Mouse (Mus musculus) adrenal gland, adult 2 months (tissue): ENCODE results near the gene Cnfn. TPM values are rescaled to one million over a fixed set of nuclear protein-coding genes. Genes with fewer than 3 reads are reported as not detected.
A peak's percentile ranks its signal among the peaks of the same experiment; 100 is the strongest.

Experiments
- DNase-seq: peaks from one replicate; pipeline ENCODE4 v3.0.0; 2021
- polyA plus RNA-seq: library from polyadenylated mRNA; depleted of rRNA; stranded (reverse); fragments of >200 nt; gene quantifications from 2 replicates; pipeline ENCODE4 v1.2.3, GENCODE M21; 2012
- total RNA-seq, 2 experiments: library from RNA; stranded (reverse); gene quantifications; 2 replicates each; pipeline ENCODE4 v1.2.3; 2021

Gene Cnfn
- total and polyA plus RNA-seq, 3 experiments = not detected

DNA sequence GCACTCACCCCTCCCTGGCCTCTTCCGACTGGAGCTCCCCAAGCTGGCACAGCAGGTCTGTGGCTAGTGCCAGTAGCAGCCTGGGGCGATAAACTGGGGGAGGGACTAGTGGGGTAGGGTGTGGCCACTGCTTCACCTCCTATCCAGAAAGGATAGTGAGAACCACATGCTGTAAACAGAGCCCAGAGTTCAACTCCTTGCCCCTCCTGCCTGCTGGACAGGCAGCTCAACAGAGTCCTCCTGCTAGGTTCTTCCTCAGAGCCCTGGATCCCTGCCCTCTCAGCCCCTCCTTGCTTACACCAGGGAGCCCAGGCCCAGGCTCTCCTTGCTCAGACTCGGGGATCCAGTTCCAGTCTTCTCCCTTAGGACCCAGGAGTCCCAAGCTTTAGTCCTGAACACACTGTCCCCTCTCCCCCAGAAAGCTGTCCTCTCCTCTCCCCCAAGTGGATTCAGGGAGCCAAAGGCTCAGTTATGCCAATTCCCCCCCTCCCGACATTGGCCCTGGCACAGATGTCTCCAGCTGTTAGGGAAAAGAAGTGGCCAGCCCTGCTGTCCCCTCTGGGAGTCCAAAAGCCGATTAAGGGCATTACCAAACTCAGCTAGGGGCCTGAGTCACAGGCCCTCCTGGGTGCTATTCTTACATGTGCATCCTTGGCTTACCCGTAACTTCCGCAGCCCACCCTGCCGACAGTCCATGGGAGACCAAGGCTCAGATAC is 20.7 kb upstream of the Cnfn start:
- DNase-seq = peak; percentile 90

DNA sequence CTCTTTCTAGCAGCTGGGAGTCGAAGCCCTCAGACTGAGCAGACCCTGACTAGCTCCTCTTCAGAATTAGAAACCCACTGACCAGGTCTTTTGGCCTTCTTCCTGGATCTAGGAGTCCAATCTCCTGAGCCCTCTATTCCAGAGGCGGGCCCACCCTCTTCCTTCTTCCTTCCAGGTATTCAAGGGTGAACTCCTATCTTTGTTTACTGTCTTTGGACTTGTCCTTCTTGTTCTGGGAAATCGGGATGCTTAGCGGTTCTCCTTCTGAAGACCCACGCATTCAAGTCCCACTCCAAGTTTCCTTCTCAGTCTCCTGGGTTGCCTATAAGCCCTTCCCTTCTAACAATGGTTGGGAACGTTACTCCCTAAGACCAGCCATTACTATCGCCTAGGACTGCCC is 19.4 kb upstream of the Cnfn start:
- no peak for DNase-seq

DNA sequence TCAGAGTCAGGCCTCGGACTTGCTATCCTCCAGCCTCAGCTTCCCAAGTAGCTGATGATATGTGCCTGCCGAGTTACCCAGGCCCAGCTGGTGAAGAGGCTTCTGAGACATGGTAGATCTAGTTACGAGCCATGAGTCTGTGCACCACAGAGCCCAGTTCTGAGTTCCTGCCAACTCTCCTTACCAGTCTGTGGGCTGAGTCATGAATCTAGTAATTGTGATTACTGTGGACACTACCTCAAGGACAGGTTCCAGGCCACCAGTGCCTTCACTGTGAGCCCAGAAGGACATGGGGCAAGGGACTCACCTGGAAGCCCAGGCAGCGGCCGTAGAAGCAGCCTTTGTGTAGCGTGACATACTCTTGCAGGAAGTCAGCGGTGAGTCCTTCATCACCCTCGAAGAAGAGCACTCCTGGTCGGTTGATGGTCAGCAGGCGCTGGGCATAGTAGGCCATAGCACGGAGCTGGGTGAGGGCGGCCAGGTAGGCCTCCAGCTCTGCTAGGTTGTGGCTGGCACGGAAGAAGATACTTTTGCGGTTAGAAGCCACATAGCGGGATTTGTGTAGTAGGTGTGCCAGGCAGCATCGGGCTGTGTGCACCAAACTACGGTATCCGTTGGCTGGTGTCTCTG is 18.4 kb upstream of the Cnfn start:
- peak; percentile 81 for DNase-seq

DNA sequence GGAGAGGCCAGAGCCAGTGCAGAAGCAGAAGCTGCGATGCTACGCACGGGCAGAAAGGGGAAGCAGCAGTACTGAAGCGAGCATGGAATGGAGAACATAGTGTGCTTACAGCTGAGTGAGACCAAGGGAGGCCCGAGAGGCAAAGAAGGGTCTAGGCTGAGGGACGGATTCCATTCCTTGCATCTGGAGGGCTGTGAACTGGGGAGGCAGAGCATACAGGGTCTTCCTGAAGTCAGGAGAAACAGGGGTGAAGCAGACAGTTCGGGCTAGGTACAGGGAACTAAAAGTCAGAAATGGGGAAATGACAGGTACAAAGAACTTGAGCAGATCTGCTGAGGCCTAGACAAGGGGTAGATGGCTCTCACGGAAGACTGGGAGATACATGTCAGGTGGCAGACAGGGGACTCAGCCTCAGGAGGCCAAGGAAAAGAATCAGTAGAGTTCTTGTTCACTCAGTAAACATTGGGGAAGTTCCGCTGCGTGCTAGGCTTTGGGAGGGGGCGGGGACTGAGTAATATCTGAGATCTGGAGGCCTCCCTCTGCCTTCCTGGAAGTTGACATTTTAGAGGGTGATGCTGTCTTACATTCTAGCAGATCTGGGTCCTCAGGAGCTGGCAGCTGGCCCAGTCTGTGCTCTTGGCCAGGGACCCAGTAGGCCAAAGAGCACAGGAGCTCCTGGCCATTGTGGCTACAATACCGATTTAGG is 16.5 kb upstream of the Cnfn start:
- peak; percentile 94 for DNase-seq

DNA sequence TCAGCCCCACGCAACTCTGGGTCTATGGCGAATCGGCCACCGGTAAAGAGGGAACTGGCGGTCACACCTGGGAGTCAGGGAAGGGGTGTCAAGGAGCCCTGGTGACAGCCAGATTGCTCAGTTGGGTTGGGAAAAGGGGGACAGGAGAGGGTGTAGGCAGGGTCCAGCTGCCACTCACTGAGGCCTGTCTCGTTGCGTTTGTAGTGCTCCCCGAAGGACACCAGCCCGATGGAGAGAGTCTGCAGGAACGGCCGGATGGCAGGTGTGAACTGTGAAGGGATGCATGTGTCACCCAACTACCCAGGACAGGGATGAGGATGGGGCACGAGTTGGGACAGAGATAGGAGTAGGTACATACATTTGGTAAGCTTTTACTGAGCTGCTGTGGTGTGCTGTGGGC is 15.7 kb upstream of the Cnfn start:
- DNase-seq = no peak

DNA sequence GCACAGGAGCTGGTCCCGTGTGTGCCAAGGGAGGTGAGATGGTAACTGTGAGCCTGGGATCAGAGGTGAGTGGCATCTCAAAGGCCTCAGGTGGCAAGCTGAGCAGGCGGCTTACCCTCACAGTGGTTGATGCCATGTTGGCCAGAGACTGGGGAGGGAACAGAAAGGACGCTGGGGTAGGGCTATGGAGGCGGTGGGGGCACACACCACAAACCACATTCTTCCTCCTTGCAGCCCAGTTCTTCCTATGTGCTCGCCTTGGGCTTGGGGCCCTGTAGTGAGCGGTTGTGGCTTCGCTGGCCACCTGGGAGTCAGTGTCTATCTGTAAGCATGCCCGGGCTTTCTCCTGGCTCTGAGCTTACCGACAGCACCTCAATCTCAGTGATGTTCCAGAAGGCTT is 15.3 kb upstream of the Cnfn start:
- DNase-seq = no peak

DNA sequence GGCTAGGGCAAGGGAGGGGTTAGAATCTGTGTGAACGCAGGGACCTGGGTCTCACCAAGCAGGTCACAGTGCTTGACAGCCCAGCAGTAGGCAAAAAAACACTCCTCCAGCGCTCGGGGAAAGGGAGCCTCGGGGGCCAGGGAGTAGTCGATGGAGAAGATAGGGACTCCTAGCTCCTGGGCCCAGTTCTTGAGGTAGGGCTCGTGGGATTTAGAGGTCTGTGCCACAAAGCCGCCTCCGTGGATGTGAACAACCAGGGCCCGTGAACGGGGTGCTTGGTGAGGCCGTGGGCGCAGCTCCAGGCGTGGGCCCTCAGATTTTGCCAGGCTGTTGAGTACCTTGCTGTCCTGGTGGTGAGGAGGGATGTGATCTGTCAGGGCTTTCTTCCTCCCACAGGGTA is 14.8 kb upstream of the Cnfn start:
- DNase-seq = no peak

DNA sequence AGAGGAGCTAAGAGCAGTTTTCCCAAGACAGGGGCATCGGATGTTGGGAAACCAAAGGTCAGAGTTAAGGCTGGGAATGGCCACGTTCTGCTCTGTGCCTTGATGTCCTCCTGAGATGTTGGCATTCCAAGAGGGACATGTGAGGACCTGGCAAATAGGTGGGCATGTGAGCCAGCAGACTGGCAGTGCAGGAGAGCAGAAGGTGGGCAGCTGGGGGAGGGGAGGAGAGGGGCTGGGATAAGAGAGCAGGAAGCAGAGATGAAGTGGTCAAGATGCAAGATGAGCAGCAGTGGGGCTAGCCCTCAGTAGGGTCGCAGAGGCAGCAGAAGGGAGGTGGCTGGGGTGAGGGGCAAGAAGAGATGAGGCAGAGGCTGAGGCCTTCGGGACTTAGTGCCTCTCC is 14.4 kb upstream of the Cnfn start:
- no peak for DNase-seq

DNA sequence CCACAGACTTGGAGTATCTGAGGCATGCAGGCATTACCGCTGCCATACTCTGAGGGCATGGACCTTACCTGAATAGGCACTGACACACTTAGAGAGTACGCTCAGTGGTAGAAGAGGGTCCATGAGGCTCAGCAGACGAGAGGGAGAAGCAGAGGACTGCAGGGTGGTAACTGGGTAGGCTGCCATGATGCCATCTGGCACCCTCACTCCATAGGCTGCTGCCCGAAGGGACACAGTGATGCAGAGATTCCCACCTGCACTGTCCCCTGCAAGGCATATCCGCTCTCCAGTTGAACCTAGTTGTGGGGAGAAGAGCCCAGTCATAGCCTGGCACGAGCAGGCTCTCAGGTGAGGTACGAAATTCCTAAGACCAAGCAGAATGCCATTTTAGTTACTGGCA is 13.9 kb upstream of the Cnfn start:
- DNase-seq = no peak

DNA sequence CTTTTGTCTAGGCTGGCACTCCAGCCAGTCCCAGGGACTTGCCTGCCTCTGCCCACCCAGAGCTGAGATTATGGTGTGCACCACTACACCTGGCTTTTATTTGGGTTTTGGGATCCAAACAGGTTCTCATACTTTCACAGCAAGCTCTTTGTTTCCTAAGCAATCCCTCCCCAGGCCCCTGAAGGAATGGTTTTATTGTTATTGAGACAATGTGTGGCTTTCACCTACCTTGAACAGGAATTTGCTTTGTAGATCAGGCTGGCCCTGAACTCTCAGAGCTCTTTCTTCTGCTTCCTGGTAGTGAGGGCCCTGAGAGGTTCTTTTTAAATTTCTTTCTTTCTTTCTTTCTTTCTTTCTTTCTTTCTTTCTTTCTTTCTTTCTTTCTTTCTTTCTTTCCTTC is 13.0 kb upstream of the Cnfn start:
- DNase-seq = no peak

DNA sequence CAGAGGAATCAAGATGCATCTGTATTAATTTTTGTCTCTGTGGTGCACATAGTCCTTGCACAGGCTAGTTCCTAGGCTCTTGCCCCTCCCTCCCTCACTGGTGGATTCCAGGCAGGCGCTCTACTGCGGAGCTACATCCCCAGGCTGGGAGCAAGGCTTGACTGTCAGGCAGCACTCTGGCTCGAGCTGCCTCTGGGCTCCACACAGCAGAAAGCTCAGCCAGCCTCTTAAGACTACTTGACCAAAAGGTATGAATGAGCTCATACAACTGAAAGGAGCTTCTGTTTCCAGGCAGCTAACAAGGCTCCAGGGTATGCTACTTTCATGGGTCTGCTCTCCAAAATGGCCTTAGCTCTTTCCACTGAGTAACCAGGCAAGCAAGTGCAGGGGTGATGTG is 11.8 kb upstream of the Cnfn start:
- no peak for DNase-seq

DNA sequence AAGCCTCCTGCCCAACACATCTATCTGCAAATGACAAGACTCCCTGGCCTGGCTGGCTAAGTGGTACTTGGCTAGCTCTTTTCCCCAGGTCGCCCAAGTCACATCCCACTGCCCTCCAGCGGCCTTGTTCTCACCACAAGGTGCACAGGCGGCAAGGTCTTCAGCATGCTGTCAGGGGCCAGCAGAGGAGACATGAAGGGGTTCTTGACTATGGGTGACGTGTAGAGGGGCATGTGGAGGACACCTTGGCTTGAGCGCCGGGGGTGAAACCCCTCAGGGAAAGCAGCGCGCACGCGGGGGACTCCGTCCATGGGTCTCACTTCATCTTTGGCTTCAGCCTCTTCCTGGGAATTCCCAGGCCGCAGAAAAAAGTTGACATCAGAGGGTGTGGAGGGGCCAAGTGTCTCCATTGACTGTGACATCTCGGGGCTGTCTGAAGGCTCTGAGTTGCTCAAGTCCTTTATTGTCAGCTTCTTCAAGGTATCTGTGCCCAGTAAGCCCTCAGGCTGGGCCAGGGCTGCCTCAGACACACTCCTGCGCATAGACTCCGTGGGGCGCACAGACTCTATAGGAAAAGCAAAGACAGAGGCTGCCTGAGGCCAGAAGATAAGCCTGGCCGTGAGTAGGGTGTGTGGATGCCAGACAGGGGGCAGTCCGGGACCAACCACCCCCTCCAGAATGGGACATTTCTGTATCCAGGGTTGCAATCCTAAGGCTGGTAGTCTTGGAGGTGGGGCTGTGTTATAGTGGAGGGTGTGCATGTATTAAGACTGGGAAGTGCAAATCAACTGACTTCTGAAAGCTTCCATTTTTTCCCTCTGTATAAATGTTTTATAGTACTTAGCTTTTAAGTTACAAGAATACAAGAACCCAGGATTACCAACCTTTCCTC is 11.1 kb upstream of the Cnfn start:
- peak; percentile 54 for DNase-seq

DNA sequence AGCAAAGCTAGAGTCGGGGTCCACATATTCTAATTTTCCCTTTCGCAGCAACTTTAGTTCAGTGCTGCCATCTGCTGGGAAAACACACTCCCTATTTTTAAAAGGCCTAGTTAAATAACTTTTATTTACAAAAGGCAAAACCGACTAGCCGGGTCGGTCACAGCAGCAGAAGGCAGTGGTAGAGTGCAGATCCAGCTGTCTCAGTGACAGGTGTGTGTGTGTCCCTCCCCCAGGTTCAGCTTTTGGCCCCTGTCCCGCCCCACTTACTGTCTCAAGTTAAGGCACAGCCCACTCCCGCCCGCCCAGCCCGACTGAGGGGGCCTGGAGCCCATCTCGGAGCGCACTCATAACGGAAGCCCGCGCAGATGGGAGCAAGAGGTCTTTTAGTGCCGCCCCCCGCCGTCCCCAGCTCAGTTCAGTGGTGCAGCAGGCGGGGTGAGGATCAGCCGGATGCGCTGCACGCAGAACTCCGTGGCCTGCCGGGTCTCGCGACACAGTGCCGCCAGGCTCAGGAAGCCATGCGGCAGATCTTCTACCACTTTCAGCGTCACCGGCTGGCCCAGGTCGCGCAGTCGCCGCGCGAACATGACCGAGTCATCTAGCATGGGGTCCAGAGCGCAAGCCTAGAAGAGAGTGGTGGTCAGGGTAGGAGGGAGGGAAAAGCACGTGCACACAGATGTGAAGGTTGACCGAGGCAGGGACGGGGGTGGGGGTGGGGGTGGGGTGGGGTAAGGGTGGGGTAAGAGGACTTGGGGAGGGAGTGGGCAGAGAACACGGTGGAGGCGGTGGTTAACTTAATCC is 10.2 kb upstream of the Cnfn start:
- peak; percentile 62 for DNase-seq

DNA sequence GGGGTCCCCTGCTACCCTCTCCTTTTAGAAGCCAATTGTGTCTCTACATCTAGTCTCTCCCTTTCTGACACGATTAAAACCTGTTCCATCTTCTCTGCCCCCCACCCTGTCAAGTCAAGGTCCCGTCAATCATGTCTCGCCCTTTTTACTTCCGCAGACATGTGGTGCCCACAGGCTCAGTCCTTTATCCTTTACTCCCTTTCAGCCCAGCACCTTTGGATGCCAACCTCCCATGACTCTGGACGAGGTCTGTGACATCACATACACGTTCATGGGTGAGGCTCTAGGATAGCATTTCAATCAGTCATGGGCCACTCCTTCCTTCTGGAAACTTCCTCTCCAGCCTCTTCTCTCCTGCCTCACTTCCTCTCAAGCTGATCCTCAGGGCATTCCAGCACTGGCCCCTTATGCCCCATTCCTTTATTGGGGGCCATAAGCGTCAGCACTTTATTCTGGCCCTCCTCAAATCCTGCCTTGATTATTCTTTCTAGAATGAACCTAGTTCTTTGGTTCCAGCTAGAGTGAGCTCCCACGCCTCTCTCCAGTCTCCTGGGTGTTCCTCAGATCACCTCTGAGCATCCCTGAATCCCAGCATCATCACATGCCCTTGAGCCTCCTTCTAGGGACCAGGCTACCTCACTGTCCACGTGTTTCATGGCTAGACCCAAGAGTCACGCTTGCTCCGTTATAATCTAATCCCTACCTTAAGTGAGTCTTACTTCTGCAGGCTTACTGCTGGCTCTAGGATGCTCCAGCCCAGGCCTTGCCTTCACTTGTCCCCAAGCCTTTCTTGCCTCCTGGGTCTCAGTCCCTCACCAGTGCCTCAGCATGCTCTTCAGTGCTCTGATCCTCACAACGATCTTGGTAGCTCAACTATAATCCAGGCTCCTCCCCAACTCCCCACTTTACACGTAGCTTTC is 8.9 kb upstream of the Cnfn start:
- no peak for DNase-seq

DNA sequence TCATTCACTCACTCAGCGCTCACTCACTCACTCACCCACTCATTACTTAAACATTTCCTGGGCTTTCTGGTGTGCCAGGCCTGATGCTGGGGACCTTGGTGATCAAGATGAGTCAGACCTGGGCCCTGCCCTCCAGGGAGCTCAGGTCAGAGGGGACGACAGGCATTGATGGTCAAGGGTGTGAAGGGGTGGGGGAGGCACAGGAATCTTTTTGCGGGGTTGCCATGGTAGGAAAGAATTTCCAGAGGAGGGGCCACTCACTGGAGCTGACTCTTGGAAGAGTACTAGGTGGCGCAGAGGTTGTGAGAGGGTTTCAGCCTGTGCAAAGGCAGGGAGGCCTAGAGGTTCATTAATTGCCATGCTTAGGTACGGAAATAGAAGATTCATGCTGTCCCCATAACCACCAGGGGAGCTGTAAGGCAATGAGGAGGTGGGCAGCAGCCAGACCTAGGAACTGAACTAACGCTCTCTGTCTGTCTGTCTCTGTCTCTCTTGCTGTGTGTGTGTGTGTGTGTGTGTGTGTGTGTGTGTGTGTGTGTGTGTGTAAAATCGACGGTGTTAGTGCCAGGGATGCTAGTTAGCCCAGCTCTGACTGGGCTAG is 7.7 kb upstream of the Cnfn start:
- peak; percentile 88 for DNase-seq

DNA sequence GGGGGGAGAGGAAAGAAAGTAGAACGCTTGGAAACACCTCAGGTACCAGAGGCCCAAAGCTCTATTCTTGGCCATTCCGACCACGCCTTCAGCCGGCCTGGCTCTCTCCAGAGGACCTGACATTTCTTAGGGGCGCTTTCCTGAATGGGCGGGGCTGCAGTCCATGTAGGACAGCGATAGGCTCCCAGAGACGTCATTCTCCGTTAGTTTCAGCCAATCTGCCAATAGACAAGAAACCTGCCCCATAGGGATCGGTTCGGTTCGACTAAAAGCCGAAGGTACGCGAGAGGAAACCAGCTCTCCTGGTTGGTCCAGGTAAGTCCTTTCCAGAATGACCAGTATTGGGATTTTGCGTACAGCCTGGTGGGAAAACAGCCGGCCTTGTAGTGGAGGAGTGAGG is 7.0 kb upstream of the Cnfn start:
- peak; percentile 94 for DNase-seq

DNA sequence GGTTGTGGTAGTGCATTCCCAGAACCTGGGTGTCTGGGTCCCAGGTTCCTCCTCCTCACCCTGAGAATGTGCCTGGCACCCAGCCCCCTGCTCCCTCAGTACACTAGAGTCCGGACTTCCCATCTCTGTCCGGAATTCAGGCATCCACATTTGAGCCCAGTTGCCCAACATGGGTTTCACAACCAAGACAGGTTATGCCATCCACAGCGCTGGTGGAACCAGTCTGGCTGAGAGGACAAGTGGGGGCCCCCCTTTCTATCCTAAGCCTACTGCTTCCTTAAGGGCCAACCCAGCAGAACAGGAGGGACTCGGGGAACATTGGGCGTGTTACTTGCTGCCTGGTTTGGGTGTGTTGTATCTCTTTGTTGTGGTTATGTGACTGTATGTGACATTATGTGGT is 2.9 kb upstream of the Cnfn start:
- no peak for DNase-seq

DNA sequence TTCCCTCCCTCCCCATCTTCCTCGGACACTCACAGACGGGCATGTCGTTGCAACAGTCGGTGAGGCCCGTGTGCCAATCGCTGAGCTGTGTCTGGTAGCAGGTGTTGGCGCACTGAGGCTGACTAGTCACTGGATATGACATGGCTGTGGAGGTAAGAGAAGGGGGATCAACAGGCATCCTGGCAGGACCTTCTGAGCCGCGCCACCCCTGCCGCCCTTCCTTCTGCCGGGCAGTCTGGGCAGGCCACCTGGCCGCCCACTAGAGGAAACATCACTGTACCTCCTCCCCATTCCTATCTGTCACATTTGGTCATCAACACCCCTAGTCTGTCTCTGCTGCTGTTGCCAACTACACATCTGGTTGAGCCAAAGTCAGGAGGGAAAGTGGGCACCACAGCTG is 1.2 kb downstream of the Cnfn start:
- no peak for DNase-seq

DNA sequence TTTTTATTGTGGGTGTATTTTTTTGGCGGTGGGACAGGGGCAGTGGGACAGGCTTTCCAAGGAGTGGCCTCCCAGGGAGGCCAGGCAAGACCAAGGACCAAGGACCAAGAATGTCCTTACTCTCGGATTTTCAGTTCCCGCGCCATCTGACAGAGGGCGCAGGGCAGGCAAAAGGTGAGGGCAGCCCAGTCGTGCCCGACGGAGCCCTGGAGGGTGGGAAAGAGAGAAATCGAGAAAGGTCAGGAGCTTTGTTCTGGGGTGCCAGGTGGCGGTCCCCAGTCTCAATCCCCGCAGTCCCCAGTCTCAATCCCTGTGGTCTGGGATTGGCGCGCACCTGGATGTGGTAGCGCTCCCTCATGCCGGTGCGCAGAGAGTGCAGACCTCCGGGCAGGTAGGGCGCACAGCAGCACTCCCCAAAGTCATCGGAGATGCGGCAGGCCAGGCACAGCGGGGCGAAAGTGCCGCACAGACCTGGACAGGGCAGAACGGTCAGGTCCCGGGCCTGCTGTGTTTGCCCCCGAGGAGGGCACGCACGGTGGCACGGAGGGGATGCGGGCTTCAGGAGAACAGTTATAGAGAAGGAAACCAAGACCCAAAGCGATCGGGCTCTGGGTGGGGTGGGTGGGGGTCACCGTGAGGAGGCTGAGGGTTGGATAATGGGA is 1.8 kb downstream of the Cnfn start:
- peak; percentile 56 for DNase-seq
